Mouse (Mus musculus): ENCODE data around the gene Sept8.

DNA sequence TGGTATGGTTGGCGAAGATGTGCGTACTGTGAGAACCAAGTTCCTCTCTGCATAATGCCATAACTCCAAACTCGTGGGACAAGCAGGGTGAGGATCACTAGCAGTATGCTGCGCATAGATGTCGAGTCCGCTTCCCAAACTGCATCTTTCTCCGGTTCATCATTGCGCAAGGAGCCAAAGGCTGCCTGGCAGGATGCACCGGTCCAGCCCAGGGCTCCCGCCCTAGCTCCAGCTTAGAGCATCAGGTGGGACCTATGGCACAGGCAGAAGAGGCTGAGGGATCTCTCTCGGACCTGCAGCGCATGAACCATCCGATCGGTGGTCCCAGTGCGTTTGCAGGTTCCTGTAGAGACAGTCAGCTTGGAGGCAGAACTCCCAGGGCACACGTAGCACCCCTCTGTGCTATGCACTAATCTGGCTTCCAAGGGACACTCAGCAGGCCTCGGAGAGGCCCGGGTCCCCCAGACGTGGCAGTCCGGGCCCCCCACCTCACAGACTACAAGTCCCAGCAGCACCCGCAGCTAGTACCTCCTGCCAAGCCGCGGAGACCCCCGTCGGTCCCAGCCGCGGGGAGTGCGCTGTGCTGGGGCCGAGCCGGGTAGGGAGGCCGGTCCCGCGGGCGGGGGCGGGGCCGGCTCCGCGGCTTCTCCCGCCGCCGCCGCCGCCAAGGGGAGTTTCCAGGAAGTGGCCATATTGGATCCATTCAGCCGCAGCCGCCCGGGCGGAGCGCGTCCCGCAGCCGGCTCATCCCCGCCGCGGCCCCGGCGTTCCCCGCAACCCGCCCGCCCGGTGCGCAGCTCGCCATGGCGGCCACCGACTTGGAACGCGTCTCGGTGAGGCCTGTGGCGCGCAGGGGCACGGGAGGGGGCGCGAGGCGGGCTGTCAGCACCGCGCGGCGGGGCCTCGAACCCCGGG lies at the start of gene Sept8:
- TF ChIP-seq POLR2A (IDR thresholded peaks at IDR 0.05; ENCODE audit: borderline replicate concordance, control insufficient read depth, low read depth, low read length) = 0 out of 2 replicates have a peak, but pooled peaks have one; percentile 20
- TF ChIP-seq CTCF (IDR thresholded peaks at IDR 0.05; ENCODE audit: control insufficient read depth, insufficient read depth, low read length) = no peak

All from bone marrow, adult 2 months (tissue).